In genomic region chr13:95249511-95250456, GRCm38 (mm10) we compare ENCODE assay signal across 8 mouse cellular contexts. TPM values are rescaled to one million over a fixed set of nuclear protein-coding genes. Genes with fewer than 3 reads are reported as not detected.
DNase-seq lines count a peak whose midpoint lies in the region; ATAC-seq lines count a peak whose summit lies in the region.

Gene Pde8b (minus strand): TSS chr13:95250336.

- H3K36me3 ChIP-seq in forebrain, embryonic 12.5 days (replicated peaks) = no peaks in the 10 kb centered on the region
- H3K36me3 ChIP-seq in intestine, embryonic 16.5 days (ENCODE audit: control insufficient read depth, insufficient read depth, low read length) = no peaks in the 10 kb centered on the region
- H3K36me3 ChIP-seq in midbrain, embryonic 10.5 days = no peaks in the 10 kb centered on the region
- H3K36me3 ChIP-seq in stomach, embryonic 14.5 days (ENCODE audit: control insufficient read depth, insufficient read depth, low read length) = no peaks in the 10 kb centered on the region

- peak within 1 kb of the TSS; percentile 38 for H3K4me3 ChIP-seq in forebrain, embryonic 12.5 days (replicated peaks)
- H3K4me3 ChIP-seq in intestine, embryonic 16.5 days (ENCODE audit: low read length) = peak within 1 kb of the TSS; percentile 56
- H3K4me3 ChIP-seq in midbrain, embryonic 10.5 days = peak within 1 kb of the TSS; percentile 57
- peak within 1 kb of the TSS; percentile 23 for H3K4me3 ChIP-seq in stomach, embryonic 14.5 days (ENCODE audit: low read depth, low read length)

- ATAC-seq in forebrain, embryonic 12.5 days (ENCODE audit: low FRiP score) = peak; percentile 53; the same call in 1 of the 2 replicates
- ATAC-seq in intestine, embryonic 16.5 days = peak; percentile 82
- peak; percentile 61 for ATAC-seq in stomach, embryonic 14.5 days (ENCODE audit: insufficient number of reproducible peaks, insufficient read depth, low FRiP score, low read depth)

- no peaks in the 10 kb centered on the region for H3K9me3 ChIP-seq in forebrain, embryonic 12.5 days
- no peaks in the 10 kb centered on the region; the same call in 1 of the 2 replicates for H3K9me3 ChIP-seq in intestine, embryonic 16.5 days (ENCODE audit: control insufficient read depth, low read length)
- no peaks in the 10 kb centered on the region for H3K9me3 ChIP-seq in midbrain, embryonic 10.5 days (replicated peaks)
- H3K9me3 ChIP-seq in stomach, embryonic 14.5 days (ENCODE audit: control insufficient read depth, low read depth, low read length) = no peaks in the 10 kb centered on the region

- peak within 1 kb of the TSS; percentile 67 for H3K4me2 ChIP-seq in forebrain, embryonic 12.5 days
- peak within 1 kb of the TSS; percentile 58 for H3K4me2 ChIP-seq in intestine, embryonic 16.5 days (ENCODE audit: low read depth, low read length)
- peak within 1 kb of the TSS; percentile 58 for H3K4me2 ChIP-seq in stomach, embryonic 14.5 days (replicated peaks; ENCODE audit: low read depth, low read length)

- H3K9ac ChIP-seq in forebrain, embryonic 12.5 days = no peak within 1 kb of the TSS
- H3K9ac ChIP-seq in intestine, embryonic 16.5 days (ENCODE audit: low read depth, low read length) = peak within 1 kb of the TSS; percentile 51
- H3K9ac ChIP-seq in stomach, embryonic 14.5 days (replicated peaks; ENCODE audit: low read depth, low read length) = no peak within 1 kb of the TSS

- peaks cover 9% of the 10 kb centered on the region for H3K4me1 ChIP-seq in forebrain, embryonic 12.5 days
- H3K4me1 ChIP-seq in intestine, embryonic 16.5 days (ENCODE audit: control insufficient read depth, insufficient read depth, low read length) = peaks cover 8% of the 10 kb centered on the region
- peaks cover 10% of the 10 kb centered on the region for H3K4me1 ChIP-seq in midbrain, embryonic 10.5 days
- 0 out of 2 replicates have a peak, but pooled peaks cover 4% of the 10 kb centered on the region for H3K4me1 ChIP-seq in stomach, embryonic 14.5 days (ENCODE audit: control insufficient read depth, insufficient read depth, low read length)

- H3K27ac ChIP-seq in forebrain, embryonic 12.5 days = no peak within 1 kb of the TSS
- H3K27ac ChIP-seq in intestine, embryonic 16.5 days (ENCODE audit: low read length) = peak within 1 kb of the TSS; percentile 45
- H3K27ac ChIP-seq in midbrain, embryonic 10.5 days (replicated peaks) = 0 out of 2 replicates have a peak within 1 kb of the TSS, but pooled peaks have one; percentile 23
- H3K27ac ChIP-seq in stomach, embryonic 14.5 days (ENCODE audit: low read length) = no peak within 1 kb of the TSS

- peaks cover 33% of the 10 kb centered on the region for H3K27me3 ChIP-seq in forebrain, embryonic 12.5 days
- H3K27me3 ChIP-seq in intestine, embryonic 16.5 days (replicated peaks; ENCODE audit: control insufficient read depth, insufficient read depth, low read length) = no peaks in the 10 kb centered on the region; the same call in 1 of the 2 replicates
- peaks cover 36% of the 10 kb centered on the region for H3K27me3 ChIP-seq in midbrain, embryonic 10.5 days (ENCODE audit: low read depth, poor library complexity, severe bottlenecking)
- peaks cover 6% of the 10 kb centered on the region; the same call in 1 of the 2 replicates for H3K27me3 ChIP-seq in stomach, embryonic 14.5 days (ENCODE audit: control insufficient read depth, insufficient read depth, low read length)

- peak; percentile 18 for DNase-seq in thymus, postnatal 4 days
- DNase-seq in thymus, adult 18-20 months = no peak
- peak; percentile 28 to 38 for DNase-seq in left cerebral cortex, adult 8-10 months (ENCODE audit: low spot score in 2 of 2)
- DNase-seq in midbrain, embryonic 10.5 days (ENCODE audit: low spot score) = peak; percentile 54
- no peak for DNase-seq in B cell, adult 2 months

- WGBS in forebrain, embryonic 12.5 days = 4% methylated on average over 37 of the region's 37 CpGs
- WGBS in intestine, embryonic 16.5 days = 4% methylated on average over 37 of the region's 37 CpGs
- 5% methylated on average over 37 of the region's 37 CpGs for WGBS in midbrain, embryonic 10.5 days
- 4% methylated on average over 37 of the region's 37 CpGs for WGBS in stomach, embryonic 14.5 days

RNA-seq across cellular contexts. Expression of gene Pde8b, which starts in this region (rescaled TPM):
- polyA plus RNA-seq in forebrain, embryonic 12.5 days (2016; fragmentation: Nextera tagmentation; extraction: Ambion mirVana) = 3.7 and 4.0 TPM in 2 replicates
- polyA plus RNA-seq in intestine, embryonic 16.5 days (2015; fragmentation: Nextera tagmentation; extraction: Ambion mirVana) = 9.9 and 13.6 TPM in 2 replicates
- total RNA-seq in left cerebral cortex, adult 8-10 months (2022) = 100 to 1,000 TPM; 126 to 173 (median 151) TPM
- polyA plus RNA-seq in midbrain, embryonic 10.5 days (2016; fragmentation: Nextera tagmentation; extraction: Ambion mirVana) = 1.3 and 1.5 TPM in 2 replicates
- polyA plus RNA-seq in stomach, embryonic 14.5 days (2014; fragmentation: Nextera tagmentation; extraction: Ambion mirVana) = 5.5 and 7.8 TPM in 2 replicates

Comparison
In these comparisons a context has a peak if more than half of its experiments do, and no peak if none do; other contexts are left out.
1. DNase-seq: peak in thymus, postnatal 4 days (single experiment), left cerebral cortex, adult 8-10 months (2 of 2) and midbrain, embryonic 10.5 days (single experiment); none in thymus, adult 18-20 months (0 of 2) and B cell, adult 2 months (0 of 2).
2. H3K27ac ChIP-seq: peak in intestine, embryonic 16.5 days (single experiment) and midbrain, embryonic 10.5 days (single experiment); none in forebrain, embryonic 12.5 days (single experiment) and stomach, embryonic 14.5 days (single experiment).
3. Peak in every context shown above with its lines, with median percentiles within 50 percentile points of each other: ATAC-seq, H3K4me2 ChIP-seq and H3K4me3 ChIP-seq.